Mouse (Mus musculus): ENCODE measurements around the gene Ms4a10.

Ms4a10 gene

DNA sequence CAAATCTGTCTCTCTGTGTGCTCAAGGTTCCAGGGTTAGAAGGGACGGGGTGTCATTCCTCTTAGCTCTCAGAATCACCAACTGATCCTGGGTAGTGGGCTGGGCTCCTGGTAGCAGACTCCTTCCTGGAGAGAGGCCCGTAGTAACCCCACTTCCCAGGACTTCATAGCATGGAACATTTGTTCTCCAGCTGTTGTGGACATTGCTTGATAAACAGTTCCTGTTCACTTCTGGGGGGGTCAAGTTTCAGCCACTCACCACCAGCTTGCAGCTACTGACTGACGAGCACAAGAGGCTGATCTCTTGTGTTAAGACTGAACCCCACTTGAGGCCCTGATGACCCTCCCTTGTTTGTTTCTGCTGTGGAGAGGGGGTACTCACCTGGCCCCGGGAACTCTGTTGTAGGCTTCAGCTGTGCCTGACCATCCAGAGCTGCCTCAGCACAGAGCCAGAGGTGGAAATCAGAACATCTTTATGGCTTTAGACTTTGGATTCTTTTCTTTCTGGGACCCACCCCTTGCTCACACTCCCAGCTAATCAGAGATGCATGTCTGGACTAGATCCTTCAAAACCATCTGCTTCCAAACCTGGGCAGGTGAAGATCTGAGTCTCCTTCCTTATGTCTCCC lies at the start of gene Ms4a10:
TSS of gene Ms4a10 (minus strand) at position 433 of the 628 bp plus-strand sequence.
- no peak for DNase-seq (ENCODE audit: extremely low spot score, low spot score)

DNA sequence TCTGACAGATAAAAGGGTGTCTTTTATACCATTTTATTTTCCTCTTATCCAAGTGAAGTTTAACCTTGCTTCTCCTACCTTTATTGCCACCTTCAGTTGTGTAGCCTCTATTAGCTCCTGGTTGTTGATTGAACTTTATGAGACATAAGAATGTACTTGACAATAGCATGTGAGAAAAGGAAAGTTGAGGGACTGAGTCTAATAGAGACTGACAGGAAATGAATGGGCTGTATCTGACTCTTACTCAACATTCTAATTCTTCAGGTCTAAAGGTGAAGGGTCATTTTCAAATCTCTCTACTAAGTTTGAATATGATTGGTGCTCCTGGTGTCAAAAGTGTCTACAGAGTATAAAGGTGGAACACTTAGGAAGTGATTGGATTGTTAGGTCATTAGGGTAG lies 47.9 kb upstream of the Ms4a10 start:
- DNase-seq (ENCODE audit: extremely low spot score, low spot score): no peak

DNA sequence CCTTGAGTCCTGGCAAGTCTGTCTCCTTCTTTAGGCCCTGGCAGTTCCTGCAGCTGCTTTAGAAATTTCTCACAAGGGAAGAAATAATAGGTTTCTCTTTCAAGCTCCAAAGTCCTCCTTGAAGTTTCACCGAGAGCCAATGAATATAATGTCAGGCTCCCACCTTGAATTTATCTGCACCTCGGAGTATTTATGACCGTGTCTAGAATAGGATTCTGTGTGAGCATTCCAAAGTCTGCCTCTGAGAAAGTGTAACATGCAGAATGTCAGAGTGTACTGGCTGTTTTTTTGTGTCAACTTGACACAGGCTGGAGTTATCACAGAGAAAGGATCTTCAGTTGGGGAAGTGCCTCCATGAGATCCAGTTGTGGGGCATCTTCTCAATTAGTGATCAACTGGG lies 43.4 kb upstream of the Ms4a10 start, which contains the start of gene Ms4a18:
TSS of gene Ms4a18 (minus strand) at position 141 of the 400 bp plus-strand sequence.
- no peak for DNase-seq (ENCODE audit: extremely low spot score, low spot score)

DNA sequence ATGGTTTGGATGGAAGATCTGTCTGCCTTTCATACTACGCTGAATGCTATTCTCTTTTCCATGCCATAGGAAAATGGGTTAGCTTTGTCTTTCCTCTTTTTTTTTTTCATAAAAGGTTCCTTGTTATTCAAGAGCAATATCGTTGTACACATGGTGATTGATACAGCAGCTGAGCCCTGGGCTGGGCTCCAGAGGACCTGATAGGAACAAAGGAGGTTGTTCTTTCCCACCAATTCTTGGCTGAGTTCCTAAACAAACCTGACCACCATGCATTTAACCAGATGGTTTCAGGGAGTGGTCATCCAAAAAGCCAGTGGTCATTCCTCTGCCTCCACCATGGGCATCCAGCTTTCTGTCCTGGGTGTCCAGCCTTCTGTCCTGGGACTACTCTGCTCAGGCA lies 42.8 kb upstream of the Ms4a10 start:
- no peak for DNase-seq (ENCODE audit: extremely low spot score, low spot score)

DNA sequence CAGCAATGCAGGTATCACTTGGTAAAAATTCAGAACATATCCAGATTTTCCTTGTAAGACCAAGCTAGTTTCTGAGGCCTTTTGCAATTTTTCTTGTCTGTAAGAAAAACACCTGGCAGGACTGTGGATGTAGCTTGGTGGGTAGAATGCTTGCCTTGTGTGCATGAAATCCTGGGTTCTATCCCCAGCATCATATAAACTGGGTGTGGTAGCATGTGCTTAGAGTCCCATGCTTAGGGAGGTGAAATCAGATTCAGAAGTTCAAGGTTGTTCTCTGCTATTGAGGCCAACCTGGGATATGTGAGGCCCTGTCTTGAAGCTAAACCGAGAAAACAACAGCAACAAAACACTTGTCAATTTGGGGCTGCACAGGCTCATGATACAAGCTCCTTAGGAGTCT lies 41.5 kb upstream of the Ms4a10 start:
- no peak for DNase-seq (ENCODE audit: extremely low spot score, low spot score)

DNA sequence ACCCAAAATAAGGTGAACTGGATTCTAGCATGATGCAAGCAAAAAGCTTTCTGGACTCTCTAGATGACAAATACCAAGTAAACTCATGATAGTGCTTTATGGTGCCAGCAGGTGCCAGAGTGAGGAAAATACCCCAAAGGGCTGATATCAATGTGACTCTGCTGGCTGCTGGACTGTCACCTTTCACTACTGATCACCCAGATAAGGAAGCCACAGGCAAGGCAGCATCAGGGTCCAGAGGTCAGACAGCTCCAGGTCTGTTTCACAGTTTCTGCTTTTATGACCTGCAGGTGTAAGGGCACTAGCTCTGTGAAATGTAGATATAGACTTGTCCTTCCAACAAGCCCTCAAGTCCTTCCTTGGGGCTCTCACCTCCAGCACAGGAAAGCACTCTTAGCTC lies 41.0 kb upstream of the Ms4a10 start:
- DNase-seq (ENCODE audit: extremely low spot score, low spot score): no peak

DNA sequence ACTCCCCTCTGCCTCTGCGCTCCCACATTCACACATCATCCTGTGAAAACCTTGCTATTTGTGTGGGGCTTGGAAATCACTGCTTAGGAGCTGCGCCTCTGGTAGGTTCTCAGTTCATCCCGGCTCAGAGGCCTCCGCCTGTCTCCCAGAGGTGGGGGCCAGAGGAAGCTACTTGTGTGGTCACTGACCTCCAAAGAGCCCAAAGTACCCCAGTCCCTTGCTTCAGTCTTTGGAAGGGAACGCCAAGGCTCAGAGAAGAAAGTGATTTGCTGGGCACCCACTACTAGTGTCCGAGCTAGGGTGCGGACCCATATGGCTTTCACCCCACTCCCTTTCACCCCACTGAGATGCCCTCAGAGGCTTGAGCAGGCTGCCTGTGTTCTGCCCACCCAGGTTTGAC lies 18.7 kb upstream of the Ms4a10 start, which contains the start of gene Ms4a15:
TSS of gene Ms4a15 (minus strand) at position 101 of the 400 bp plus-strand sequence.
- no peak for DNase-seq (ENCODE audit: extremely low spot score, low spot score)

DNA sequence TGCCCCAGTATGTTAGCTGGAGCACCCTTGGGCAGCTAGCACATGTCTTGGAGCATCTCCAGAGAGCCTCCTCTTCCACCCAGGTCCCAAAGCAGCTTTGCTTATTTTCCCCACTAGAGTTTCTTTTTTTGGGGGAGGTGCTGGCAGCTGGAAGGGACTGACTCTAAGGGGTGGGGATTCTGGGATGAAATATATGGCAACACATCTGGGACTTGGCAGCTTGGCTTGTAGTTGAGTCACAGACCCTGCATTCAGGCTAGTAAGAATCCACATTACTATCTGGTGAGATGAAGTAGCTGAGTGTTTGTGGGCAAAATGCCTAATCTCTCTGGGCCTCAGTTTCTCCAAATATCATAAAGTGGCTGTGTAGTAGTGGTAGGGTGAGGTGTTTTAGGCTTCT lies 17.4 kb upstream of the Ms4a10 start:
- DNase-seq (ENCODE audit: extremely low spot score, low spot score): no peak

DNA sequence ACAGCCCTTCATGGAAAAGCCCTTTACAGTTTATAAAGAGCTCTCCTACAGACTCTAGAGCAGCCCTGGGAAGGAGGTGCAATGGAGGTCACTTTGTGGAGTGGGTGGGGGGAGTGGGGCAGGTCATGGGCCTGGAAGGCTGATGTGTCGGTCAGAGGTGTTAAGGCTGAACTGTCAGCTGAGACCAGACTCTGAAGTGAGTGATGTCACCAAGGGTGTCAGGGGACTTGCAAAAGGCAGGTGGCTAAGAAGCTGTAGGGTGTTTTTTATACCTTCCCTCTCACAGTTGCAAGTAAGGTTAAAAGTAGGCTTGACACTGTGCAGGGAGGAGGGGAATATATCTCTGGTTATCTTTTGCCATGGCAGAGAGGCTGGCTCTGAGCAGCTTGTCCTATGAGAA lies 16.3 kb upstream of the Ms4a10 start:
- no peak for DNase-seq (ENCODE audit: extremely low spot score, low spot score)

DNA sequence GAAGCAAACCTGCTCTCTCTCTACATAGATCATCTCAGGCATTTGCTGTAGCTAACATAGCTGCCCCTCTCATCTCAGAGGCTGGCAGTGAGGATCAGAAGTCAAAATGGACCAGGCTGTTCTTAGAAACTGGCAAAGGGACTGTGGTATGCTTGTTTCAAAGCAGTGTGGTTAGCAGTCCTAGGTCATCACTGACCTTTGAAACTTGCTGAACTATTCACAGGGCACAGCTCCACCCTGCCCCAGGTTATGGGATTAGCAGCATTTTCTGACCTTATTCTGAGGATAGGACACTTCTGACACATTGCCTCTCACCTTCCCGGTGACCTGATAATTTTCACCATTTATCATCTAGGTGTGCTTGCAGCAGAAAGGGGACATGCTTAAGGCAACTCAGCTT lies 14.1 kb upstream of the Ms4a10 start:
- DNase-seq (ENCODE audit: extremely low spot score, low spot score): no peak

DNA sequence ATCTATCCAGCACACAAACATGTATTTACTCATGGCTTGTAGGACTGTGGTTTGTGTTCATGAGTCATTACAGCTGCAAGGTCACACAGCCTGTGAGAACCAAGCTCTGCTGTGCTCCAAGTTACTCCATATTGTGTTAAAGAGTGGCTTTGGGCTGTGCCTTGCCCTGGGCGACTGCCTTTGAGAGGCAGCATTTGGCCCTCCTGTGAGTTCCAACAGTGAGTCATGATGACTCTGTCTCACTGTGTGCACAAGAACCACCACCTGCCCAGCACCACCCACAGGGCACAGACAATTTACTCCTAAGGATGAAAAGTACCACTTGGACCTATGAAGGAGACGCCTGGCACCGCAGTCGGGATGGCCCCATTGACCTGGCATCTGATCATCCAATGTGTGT lies 11.4 kb upstream of the Ms4a10 start:
- no peak for DNase-seq (ENCODE audit: extremely low spot score, low spot score)

DNA sequence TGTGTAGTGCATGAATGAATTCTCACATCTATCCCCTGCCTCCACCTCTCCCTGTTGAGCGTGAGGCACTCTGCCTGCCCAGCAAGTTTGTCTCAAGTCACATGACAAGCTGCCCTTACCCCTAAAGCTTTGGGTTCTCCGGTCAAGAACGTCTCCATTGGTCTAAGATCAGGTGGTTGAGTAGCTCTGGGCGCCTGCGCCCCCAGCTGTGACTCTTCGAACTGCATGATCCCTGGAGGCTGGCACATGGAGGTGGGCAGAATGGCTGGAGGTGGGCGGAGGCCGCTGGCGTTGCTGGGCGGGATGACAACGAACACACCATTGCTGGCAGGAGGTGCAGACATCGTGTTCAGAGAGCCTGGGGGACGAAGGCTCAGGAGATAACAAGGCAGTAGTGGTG lies 10.1 kb upstream of the Ms4a10 start:
- DNase-seq (ENCODE audit: extremely low spot score, low spot score): no peak

DNA sequence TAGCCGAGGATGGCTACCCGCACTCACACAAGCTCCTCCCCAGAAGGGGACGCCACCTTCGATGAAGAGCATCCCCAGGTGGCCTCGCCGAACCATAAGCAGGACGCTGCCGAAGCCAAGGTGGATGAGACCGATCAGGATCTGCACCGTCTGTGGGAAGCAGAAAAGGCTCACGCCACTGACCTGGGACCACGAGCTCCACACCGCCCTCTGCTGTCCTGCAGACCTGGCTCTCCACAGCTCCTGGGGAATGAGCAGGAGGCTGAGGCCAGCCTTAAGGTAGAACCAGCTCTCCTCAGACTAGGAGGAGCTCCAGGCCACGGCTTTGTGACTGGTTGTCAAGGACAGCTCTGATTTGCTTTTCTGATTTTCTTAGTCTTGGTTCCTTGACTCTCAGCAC lies 8.7 kb upstream of the Ms4a10 start:
- DNase-seq (ENCODE audit: extremely low spot score, low spot score): peak; percentile 26

DNA sequence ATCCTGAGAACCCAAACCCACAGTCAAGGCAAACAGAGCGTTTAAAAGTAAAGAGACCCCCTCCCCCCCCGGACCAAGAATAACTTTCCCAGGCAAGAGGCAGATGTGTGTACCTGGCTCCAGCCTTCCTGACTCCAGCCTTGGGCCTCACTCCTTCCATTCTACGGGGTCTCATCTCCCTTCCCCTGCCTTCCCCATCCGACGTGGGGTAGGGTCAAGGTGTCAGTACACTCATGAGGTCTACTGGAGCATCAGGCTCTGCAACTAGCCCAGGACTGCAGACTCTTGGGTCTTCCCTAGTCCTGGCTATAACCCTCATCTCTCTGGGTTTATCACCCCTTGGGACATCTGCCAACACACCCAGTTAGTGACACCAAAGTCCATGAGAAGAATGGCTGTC lies 5.7 kb upstream of the Ms4a10 start:
- DNase-seq (ENCODE audit: extremely low spot score, low spot score): no peak

DNA sequence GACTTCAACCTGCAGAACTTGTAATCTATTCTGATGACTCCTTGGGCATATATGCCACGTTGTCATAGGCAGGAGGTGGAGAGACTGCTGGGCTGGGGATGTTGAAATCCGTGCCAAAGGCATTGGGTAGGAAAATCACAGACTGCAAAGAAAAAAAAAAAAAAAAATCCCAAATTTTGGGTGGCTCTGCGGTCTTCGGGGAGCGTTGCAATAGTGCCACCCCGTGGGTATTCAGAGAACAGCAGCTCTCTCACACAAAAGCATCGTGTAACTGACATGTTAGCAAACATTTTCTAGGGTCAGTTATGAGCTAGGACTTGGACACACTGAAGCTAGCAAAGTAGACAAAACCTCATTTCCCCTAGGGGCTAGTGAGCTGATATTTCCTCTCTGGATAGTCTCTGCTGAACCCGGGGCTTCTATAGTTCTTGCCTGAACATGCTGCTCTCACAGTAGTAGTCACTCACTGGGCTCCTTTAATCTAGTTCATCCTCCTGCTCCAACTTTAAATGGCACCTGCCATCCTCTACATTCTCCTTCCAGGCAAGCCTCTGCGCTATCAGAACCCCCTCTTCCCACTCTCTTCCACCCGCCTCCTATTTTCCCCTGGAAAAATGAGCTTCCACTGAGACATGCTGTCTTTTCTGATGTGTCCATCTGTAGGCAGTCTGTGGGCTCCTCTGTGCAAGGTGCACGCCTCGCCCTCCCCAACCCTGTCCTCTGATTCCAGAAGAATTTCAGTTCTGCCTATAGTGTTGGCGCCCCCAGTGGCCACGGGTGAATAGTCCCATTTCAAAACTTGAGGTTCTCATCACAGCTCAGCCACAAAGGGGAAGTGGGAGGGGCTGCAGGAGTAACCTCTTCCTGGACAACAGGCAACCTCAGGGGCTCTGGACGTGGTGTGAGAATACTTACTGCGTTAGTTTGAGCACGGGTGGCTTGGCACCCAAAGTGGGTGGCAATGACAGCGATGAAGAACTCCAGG lies 5.0 kb upstream of the Ms4a10 start:
- DNase-seq (ENCODE audit: extremely low spot score, low spot score): peak; percentile 71

DNA sequence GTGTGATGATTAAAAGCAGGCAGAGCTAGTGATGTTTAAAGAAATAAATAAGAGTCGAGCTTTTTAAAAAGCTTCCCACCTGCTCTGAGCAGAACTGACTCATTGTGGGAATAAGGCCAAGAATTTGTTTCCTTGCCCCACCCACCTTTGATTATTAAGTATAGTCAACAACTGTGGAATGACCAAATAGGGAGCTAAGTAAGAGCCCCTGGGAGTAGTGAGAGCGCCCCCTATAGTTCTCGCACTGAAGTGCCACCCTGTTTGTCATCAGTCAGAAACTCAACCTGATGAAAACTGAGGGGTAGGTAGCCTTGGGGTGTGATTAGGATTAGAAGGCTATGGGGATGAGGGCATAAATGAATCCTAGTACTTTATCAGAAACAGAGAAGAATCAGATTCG lies 1.8 kb upstream of the Ms4a10 start:
- no peak for DNase-seq (ENCODE audit: extremely low spot score, low spot score)

DNA sequence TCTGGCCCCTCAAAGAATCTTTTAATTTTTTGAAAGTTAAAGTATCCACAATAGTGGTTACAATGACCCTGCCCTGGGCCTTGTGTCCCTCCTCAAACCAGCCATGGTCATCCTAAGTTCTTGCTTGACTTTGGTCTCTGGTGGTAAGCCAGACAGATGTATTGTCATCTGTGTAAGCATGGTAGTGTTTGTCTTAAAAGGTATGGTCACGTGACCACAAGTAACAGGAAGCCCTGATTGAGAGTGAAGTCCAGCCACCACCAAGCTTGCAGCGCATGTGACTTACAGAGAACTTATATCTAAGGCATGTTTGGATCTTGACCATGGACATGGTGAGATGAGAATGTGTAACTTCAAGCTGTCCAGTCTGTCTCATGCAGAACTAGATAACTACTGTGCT lies 717 bp upstream of the Ms4a10 start:
- no peak for DNase-seq (ENCODE audit: extremely low spot score, low spot score)

DNA sequence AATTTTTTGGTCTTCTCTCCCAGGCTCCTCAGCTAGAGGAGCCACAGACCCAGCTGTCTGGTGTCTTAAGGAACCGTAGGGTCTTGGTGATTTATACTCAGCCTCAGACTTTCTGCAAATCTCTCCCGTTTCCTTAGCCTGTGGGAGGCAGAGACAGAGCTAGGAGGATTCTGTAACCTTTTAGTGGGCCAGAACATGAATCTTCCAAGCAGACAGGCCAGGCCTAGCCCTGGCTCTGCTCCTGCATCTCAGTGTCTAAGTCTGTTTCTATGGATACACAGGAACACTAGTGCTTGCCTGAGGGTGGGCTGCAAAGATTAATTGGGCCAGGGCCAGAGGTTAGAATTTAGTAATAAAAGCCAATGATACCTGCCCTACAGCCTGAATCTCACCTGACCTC lies 1.3 kb downstream of the Ms4a10 start:
- peak; percentile 22 for DNase-seq (ENCODE audit: extremely low spot score, low spot score)

DNA sequence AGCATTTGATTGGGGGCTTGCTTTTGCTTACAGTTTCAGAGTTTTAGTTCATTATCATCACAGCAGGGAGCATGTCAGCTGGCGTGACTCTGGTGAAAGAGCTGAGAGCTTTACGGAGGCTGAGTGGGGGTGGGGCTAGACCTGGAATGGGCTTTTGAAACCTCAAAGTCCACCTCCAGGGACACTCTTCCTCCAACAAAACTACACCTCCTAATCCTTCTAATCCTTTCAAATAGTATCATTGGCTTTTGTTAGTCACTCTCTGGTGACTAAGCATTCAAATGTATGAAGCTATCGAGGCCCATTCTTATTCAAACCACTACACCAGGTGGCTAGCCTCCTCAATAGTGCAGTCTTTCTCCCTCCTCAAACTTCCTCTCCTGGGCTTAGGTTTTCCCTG lies 1.8 kb downstream of the Ms4a10 start:
- no peak for DNase-seq (ENCODE audit: extremely low spot score, low spot score)

DNA sequence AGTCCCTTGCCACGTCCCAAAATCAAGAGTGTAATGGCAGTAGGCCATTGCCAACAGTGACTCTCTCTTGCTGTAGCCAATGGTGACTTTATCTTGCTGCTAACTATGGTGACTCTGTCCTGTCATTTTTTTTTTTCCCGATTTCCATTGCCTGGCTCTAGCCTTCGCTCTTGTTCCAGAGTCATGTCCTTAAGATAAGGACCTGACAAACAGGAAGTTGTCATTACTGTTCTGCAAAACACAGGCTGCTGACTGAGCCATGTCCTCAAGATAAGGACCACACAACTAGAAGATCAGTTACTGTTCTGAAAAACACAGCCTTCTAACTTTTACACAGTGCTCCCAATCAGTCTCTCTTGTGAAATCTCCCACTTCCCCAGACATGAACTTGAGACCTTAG lies 4.0 kb downstream of the Ms4a10 start:
- DNase-seq (ENCODE audit: extremely low spot score, low spot score): no peak

DNA sequence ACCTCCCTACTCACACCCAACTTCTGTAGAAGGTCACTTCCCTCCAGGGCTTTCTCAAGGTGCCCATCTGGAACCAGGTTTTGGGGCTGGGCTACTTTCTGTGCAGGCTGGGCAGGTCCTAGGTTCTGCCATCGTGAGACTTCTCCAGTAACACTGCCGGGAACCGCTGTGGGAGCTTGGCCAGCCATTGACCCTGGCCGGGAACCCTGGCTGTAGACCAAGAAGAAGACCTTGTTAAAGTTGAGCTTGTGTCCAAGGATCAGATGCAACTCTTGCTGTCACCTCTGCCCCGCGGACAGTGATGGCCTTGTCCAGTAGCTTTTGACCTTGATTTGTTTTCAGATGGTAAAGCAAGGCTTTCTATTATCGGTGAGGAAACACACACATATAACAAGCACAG lies 5.9 kb downstream of the Ms4a10 start:
- no peak for DNase-seq (ENCODE audit: extremely low spot score, low spot score)

DNA sequence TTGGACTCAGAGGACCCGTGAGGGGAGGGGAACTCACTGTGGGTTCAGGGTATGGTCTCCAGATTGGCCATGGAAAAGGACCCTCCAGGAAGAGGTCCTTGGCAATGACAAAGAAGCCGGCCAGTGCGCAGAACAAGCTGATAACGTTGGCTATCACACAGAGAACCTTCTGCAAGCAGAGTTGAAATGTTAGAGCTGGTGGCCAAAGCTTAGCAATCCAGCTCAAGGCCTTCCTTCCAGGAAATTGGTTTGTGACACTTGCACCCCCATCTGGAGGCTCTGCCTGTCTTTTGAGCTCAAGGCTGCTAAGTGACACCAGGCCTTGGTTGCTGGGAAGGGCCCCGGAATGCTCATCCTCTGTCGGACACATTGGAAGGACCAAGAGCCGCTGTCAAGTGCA lies 8.7 kb downstream of the Ms4a10 start:
- DNase-seq (ENCODE audit: extremely low spot score, low spot score): no peak

DNA sequence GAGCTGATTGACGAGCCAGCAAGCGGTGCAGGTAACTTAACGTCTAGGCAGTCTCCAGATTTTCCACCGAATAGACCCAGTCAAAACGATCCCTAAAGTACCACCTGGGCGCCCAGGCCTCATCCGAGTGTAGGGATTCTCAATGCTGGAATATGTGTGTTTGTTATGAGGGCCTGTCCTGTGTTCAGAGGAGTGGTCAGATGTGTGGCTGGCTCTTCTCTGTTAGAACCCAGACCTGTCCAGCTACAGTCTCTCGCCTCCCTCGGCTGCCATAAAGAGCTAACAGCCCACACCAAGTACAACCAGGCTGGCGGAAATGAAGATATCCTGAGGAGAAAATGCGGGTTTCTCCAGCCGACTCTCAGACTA lies 14.5 kb downstream of the Ms4a10 start:
- DNase-seq (ENCODE audit: extremely low spot score, low spot score): no peak
